Mouse (Mus musculus): ENCODE measurements around the gene Olfr655.

GRCm38 (mm10) chr7:104603173-104603572 lies 1.6 kb upstream of the Olfr655 start:
- peak; percentile 83 for TF ChIP-seq CTCF (conservative IDR thresholded peaks at IDR 0.05; ENCODE audit: insufficient read depth, insufficient read length, low read depth, low read length)
- no peak for TF ChIP-seq POLR2A (IDR thresholded peaks at IDR 0.05; ENCODE audit: low read depth, low read length)

All from kidney, adult 2 months (tissue).